Mouse (Mus musculus) embryonic fibroblast, embryonic 13.5 days (primary cell): ENCODE data around the gene Tvp23b. TPM values are rescaled to one million over a fixed set of nuclear protein-coding genes. Genes with fewer than 3 reads are reported as not detected.

Source experiments
- H3K27ac ChIP-seq: 2 replicates; pipeline ENCODE4 v1.5.1; 2012; ENCODE audit warnings: low read length, control low read depth, inconsistent platforms; ENCODE audit not compliant: insufficient read depth
- H3K4me1 ChIP-seq: 2 replicates; pipeline ENCODE4 v1.6.1; 2011; ENCODE audit warnings: low read length; ENCODE audit not compliant: control insufficient read depth, insufficient read depth
- H3K4me3 ChIP-seq: 2 replicates; pipeline ENCODE4 v1.5.1; 2011; ENCODE audit warnings: mild to moderate bottlenecking, control low read depth, low read length; ENCODE audit not compliant: insufficient read depth
- CTCF ChIP-seq: IDR thresholded peaks from 2 replicates; pipeline ENCODE4 v1.5.1; 2011; ENCODE audit warnings: mild to moderate bottlenecking, control low read depth, low read length, moderate library complexity, borderline replicate concordance; ENCODE audit not compliant: insufficient read depth
- POLR2A ChIP-seq: IDR thresholded peaks from 2 replicates; pipeline ENCODE4 v1.6.1; 2011; ENCODE audit warnings: low read depth, mild to moderate bottlenecking, control low read depth, low read length, moderate library complexity
- polyA plus RNA-seq: library from polyadenylated mRNA; stranded (reverse); fragments of >200 nt; gene quantifications from 2 replicates; pipeline ENCODE4 v1.2.4, GENCODE M21; 2011; ENCODE audit warnings: low read depth; ENCODE audit not compliant: missing spikeins, insufficient read length

The Tvp23b gene
- polyA plus RNA-seq, 1 experiment, result 58.2 TPM

DNA sequence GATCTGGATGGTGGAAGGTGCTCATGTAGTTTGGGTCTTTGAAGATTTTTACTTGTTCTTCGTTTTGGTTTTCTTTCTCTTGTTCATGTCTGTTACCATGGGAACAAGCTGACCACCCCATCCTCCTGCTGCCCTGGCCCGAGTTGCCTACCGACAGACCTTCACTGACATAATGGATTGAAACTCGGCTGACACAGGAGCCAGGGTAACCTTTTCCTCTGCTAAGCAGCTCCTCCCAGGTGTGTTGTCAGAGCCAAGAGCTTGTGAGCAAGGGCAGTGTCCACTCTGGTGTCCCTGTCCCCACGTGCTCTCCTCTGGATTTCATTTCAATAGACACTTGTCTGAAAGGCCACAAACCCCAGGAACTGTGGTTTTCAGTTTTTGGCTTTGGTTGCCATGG is 59.7 kb downstream of the Tvp23b start:
- no peak for TF ChIP-seq POLR2A
- TF ChIP-seq CTCF, result no peak
- Histone ChIP-seq H3K4me3 (no peak overlapping the region), H3K27ac (no peak overlapping the region), H3K4me1 (peaks cover 5% of the 10 kb centered on the region)

DNA sequence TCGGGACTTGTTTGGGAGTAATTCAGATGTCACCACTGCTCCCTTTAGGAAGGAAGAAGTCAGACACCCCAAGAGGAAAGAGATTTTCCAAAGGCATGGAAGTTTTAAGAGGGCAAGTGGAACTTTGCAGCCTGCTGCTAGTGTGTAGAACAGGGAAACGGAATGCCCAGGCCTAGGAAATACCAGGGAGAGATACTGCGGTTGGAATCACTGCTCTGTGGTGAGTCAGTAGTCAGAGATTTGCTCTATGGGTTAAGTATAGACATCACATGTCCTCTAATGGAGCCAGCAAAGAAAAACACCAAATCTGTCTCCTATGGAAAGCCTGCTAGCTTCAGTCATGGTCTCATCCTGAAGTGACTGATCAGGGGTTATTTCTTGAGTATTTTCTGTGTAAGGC is 60.9 kb downstream of the Tvp23b start:
- TF ChIP-seq CTCF, result no peak
- no peak for TF ChIP-seq POLR2A
- H3K4me3 ChIP-seq, result no peak overlapping the region
- 0 out of 2 replicates have a peak overlapping the region, but pooled peaks have one; percentile 4 for H3K27ac ChIP-seq
- H3K4me1 ChIP-seq, result peaks cover 5% of the 10 kb centered on the region

DNA sequence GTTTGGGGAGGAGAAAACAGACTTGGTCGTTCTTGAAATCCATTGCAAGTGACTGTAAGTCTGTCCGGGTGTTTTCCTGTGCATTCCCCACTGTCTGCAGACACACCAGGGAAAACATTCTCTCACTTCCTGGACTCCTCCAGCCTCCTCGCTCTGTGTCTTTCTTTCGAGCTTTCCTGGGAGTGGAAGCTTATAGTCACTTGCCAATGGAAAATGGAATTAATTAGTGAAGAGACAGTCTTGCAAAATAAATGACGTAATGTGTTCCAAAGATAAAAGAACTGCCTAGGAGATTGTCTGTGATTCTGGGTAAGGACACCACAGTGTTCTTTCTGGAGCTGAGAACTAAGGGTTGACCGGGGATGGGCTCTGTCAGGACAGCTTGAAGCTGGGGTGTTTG is 64.3 kb downstream of the Tvp23b start:
- Histone ChIP-seq H3K4me3 (no peak overlapping the region), H3K4me1 (peaks cover 5% of the 10 kb centered on the region), H3K27ac (no peak overlapping the region)
- TF ChIP-seq CTCF, result no peak
- no peak for TF ChIP-seq POLR2A

DNA sequence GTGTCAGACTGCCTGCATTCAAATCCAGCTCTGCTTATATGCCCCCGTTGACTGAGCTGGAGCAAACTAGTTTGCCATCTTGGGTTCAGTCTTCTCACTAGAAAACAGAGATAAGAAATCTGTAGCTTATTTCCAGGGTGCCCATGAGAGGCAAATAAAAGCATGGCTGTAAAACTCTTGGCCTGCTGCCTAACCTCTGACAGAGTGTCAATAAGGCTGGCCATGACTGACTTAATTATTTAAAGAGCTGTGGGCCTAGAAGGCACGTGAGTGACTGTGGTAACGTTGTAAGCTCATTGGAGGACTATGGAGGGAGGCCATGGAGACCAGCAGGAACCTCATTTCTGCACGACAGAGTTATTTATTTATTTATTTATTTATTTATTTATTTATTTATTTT is 66.3 kb downstream of the Tvp23b start:
- no peak overlapping the region for H3K27ac ChIP-seq
- peaks cover 1% of the 10 kb centered on the region; the same call in 1 of the 2 replicates for H3K4me1 ChIP-seq
- no peak for TF ChIP-seq CTCF
- TF ChIP-seq POLR2A, result no peak
- H3K4me3 ChIP-seq, result no peak overlapping the region

DNA sequence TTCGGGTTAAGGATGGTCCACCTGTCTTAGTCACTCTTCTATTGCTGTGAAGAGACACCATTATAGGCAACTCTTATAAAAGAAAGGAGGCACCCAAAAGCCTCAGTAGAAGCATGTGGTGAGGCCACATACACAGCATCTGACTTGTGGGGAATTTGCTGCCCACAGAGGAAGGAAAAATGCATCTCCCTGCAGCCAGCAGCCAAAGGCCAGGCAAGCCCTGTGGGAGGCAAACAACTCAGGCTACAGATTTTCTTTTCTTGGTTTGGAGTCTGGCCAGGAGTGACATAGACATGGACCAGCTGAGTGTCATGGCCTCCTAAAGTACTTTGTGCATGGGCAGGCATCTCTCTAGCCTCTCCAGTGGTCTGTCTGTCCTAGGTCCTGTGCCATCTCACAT is 70.3 kb downstream of the Tvp23b start:
- Histone ChIP-seq H3K4me3 (no peak overlapping the region), H3K27ac (no peak overlapping the region), H3K4me1 (no peaks in the 10 kb centered on the region)
- TF ChIP-seq CTCF (no peak), POLR2A (no peak)

DNA sequence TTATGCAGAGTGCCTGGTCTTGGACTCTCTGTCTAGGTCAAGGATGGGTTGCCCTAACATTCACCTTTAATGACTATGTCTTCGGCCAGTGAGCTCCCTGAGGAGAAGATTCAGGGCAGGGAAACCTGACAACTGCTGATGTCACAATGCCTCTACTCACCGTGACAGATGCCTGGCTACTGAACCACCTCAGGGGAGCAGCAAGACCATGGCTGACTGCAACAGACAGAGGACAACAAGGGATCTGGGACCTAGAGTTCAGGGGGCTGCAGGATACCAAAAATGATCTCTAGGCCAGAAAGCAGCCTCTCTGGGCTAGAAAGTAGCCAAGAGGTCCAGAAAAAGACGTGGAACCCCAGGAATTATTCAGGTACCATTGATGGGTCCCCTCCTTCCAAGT is 71.8 kb downstream of the Tvp23b start, which contains the start of gene Cdrt4:
Gene Cdrt4 (plus strand): TSS at position 182 of the 400 bp plus-strand sequence.
- Histone ChIP-seq H3K27ac (no peak within 1 kb of the TSS), H3K4me1 (no peaks in the 10 kb centered on the region), H3K4me3 (no peak within 1 kb of the TSS)
- TF ChIP-seq POLR2A (no peak), CTCF (no peak)

DNA sequence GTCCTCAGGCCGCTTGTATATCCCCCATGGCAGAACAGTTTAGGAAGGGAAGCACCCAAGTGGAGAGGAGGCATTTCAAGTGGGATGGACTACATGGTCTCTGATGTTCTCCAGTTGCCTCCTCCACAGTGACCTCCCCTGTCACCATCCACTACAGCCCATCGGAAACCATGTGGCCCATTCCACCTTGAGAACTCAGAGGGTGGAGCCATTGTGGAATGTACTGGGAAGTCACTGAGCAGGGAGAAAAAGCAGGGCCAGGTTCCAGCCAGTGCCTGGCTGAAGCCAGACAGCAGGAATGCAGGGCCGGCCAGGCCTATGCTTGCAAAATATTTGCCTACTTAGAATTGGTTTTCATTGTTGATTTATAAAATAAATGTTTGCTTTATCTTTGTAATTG is 75.5 kb downstream of the Tvp23b start:
- Histone ChIP-seq H3K4me1 (no peaks in the 10 kb centered on the region), H3K4me3 (no peak overlapping the region), H3K27ac (no peak overlapping the region)
- TF ChIP-seq CTCF, result no peak
- no peak for TF ChIP-seq POLR2A

DNA sequence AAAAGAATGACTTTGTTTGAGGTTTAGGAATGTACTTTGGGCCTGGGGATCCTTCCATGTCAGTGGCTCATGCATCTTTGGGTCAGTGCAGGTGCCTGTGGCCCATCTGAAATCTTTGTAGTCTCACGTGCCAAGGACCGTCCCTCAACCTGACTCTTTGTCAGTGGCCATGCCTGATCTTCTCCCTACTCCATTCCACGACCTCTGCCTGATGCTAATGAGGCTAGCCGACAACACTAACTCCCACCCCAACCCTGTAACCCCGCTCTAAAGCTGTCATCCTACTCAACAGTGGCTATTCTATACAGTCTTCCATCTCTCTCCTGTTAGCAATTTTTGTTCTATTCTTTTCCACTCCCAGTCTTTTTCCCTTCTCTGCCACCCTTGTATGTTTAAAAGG is 75.9 kb downstream of the Tvp23b start:
- TF ChIP-seq POLR2A (no peak), CTCF (no peak)
- H3K27ac ChIP-seq, result no peak overlapping the region
- no peak overlapping the region for H3K4me3 ChIP-seq
- H3K4me1 ChIP-seq, result no peaks in the 10 kb centered on the region

DNA sequence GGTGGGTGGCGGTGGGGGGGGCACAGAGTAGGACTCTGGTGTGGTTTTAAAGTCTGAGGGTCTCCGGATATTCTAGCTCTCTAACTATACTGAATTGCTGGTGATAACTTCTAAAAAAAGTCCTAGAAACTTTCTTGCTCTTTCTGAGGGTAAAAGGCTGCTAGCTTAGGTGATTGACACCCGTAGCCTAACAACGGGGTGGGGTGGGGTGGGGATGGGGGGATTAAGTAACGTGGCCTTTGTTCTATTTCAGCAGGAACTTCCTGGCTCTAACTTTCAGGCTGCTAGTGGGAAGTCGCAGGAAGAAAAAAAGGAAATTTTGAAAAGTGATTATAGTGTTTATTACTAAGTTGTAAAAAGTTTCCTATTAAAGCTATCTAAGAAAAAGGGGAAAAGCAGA is 76.5 kb downstream of the Tvp23b start:
- Histone ChIP-seq H3K27ac (no peak overlapping the region), H3K4me1 (no peaks in the 10 kb centered on the region), H3K4me3 (no peak overlapping the region)
- TF ChIP-seq CTCF, result no peak
- no peak for TF ChIP-seq POLR2A

DNA sequence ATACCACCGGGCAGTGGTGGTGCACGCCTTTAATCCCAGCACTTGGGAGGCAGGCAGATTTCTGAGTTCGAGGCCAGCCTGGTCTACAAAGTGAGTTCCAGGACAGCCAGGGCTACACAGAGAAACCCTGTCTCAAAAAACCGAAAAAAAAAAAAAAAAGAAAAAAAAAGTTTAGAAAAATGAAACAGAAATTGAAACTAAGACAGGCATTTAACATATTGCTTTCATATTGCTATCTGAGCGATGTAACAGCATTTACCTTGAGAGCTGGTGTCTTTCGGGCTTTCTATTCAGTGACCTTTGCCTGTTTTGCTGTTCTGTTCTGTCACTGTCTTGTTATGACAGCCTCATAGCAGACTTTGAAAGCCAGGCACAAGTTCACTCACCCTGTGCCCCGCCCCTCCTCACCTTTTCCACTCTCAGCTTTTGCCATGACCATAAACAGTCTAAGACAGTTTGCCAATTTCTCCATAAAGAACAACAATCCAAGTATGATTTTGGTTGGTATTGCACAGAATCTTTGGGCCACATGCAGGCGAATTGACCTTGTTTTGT is 78.4 kb downstream of the Tvp23b start:
- H3K27ac ChIP-seq, result no peak overlapping the region
- TF ChIP-seq CTCF, result no peak
- no peak for TF ChIP-seq POLR2A
- no peak overlapping the region for H3K4me3 ChIP-seq
- H3K4me1 ChIP-seq, result no peaks in the 10 kb centered on the region
